ENCODE assay signal across 27 mouse cellular contexts in the genomic region with DNA sequence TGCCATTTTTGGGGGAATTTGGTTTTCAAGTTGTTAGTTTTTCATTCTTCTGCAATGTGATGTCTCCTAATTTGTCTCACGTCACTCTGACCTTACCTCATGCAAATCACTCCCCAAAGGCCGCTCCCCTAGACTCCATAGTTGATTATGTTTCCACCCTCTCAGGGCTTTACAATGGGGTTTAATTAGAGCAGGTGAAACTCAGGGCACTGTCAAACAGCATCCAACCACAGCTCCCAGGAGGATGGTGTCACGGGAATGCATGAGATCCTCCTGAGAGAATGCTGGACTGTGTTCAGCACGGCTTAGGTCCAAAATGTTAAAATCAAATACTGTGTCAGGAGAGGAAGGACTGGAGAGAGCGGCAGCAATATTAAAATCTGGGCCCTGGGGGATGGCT.
"Had no signal": no experiment of that assay in that cellular context is flagged by ENCODE, and none has a peak within 500 bp of the region (broad histone marks: within the 10 kb centered on the region; RNA-seq: fewer than 3 reads in every experiment).

No protein-coding gene starts in this region.

- H3K27ac ChIP-seq: gastrocnemius, adult 2 months; heart, embryonic 13.5 days; heart, embryonic 15.5 days; hindbrain, embryonic 10.5 days; hindbrain, embryonic 12.5 days; hindbrain, embryonic 15.5 days; hindbrain, postnatal 0 days; kidney, embryonic 15.5 days; kidney, postnatal 0 days; limb, embryonic 13.5 days; limb, embryonic 15.5 days; liver, embryonic 12.5 days; liver, embryonic 14.5 days had no signal

- DNase-seq: gastrocnemius, adult 2 months; gastrocnemius, postnatal 10 days; gastrocnemius, postnatal 25 days; heart, adult 18-20 months; heart, postnatal 4 days; kidney, adult 11 months; kidney, adult 2 months; kidney, adult 9 months; kidney, postnatal 14 days; kidney, postnatal 36 days; layer of hippocampus, adult 9-11 months; layer of hippocampus, postnatal 36 days; left cerebral cortex, postnatal 4 days had no signal

- H3K9me3 ChIP-seq: heart, embryonic 13.5 days; heart, embryonic 15.5 days; hindbrain, embryonic 10.5 days; hindbrain, embryonic 12.5 days; hindbrain, embryonic 15.5 days; kidney, embryonic 15.5 days; limb, embryonic 13.5 days; limb, embryonic 15.5 days; liver, embryonic 12.5 days had no signal

- H3K4me1 ChIP-seq: heart, embryonic 13.5 days; heart, embryonic 15.5 days; hindbrain, embryonic 10.5 days; hindbrain, embryonic 12.5 days; hindbrain, embryonic 15.5 days; limb, embryonic 13.5 days; limb, embryonic 15.5 days had no signal

- H3K36me3 ChIP-seq: heart, embryonic 13.5 days; heart, embryonic 15.5 days; hindbrain, embryonic 10.5 days; hindbrain, embryonic 12.5 days; hindbrain, embryonic 15.5 days; kidney, embryonic 15.5 days; limb, embryonic 13.5 days; limb, embryonic 15.5 days; liver, embryonic 12.5 days had no signal

- H3K4me3 ChIP-seq: gastrocnemius, adult 2 months; heart, embryonic 13.5 days; heart, embryonic 15.5 days; hindbrain, embryonic 10.5 days; hindbrain, embryonic 12.5 days; hindbrain, embryonic 15.5 days; kidney, embryonic 15.5 days; limb, embryonic 13.5 days; limb, embryonic 15.5 days; liver, embryonic 12.5 days had no signal

- ATAC-seq: hindbrain, postnatal 0 days; intestine, embryonic 16.5 days had no signal

- H3K9ac ChIP-seq: heart, embryonic 13.5 days; heart, embryonic 15.5 days; hindbrain, embryonic 12.5 days; hindbrain, embryonic 15.5 days; kidney, embryonic 15.5 days; limb, embryonic 13.5 days; limb, embryonic 15.5 days; liver, embryonic 12.5 days; liver, embryonic 14.5 days had no signal

- H3K27me3 ChIP-seq: heart, embryonic 13.5 days; heart, embryonic 15.5 days; hindbrain, embryonic 12.5 days; hindbrain, embryonic 15.5 days; kidney, embryonic 15.5 days; limb, embryonic 13.5 days; limb, embryonic 15.5 days; liver, embryonic 12.5 days had no signal

- H3K4me2 ChIP-seq: heart, embryonic 11.5 days; heart, embryonic 13.5 days; heart, embryonic 15.5 days; hindbrain, embryonic 12.5 days; hindbrain, embryonic 15.5 days; kidney, embryonic 15.5 days; limb, embryonic 13.5 days; limb, embryonic 15.5 days; liver, embryonic 12.5 days had no signal
